Mouse (Mus musculus) splenic B cell, adult 2 months (primary cell): ENCODE measurements around the gene Spesp1.

ENCODE experiments used
- DNase-seq: peaks from one replicate; pipeline ENCODE4 v3.0.0-alpha.2; 2011; ENCODE audit warnings: low read depth, low spot score
- H3K27me3 ChIP-seq: 2 replicates; pipeline ENCODE4 v1.6.1; 2012; ENCODE audit warnings: mild to moderate bottlenecking, low read length, moderate library complexity, mixed read lengths; ENCODE audit not compliant: control insufficient read depth, poor library complexity, insufficient read depth, severe bottlenecking
- H3K36me3 ChIP-seq: 2 replicates; pipeline ENCODE4 v1.6.1; 2012; ENCODE audit warnings: mild to moderate bottlenecking, low read length, moderate library complexity, mixed read lengths; ENCODE audit not compliant: control insufficient read depth, poor library complexity, insufficient read depth, severe bottlenecking

Gene Spesp1

GRCm38 (mm10) chr9:62231046-62231445, 51.0 kb downstream of the Spesp1 start:
- no peak for DNase-seq
- no peaks in the 10 kb centered on the region for H3K27me3 ChIP-seq
- no peaks in the 10 kb centered on the region for H3K36me3 ChIP-seq

DNA sequence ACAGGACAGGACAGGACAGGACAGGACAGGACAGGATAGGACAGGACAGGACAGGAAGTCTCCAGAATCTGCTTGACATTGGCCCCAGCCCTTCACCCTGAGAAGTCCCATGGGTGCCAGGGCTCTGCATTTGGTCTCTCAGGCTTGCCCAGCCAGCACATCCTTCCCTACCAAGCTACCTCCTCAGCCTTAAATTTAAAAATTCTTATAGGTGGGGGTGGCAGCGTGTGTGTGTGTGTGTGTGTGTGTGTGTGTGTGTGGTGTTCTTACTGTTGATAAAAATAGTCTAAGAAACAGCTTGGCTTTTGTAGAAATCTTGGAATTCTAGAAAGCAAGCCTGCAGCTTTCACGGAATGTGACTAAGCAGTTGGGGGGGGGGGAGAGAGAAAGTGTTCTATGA, 52.0 kb downstream of the Spesp1 start:
- Histone ChIP-seq H3K36me3 (no peaks in the 10 kb centered on the region), H3K27me3 (no peaks in the 10 kb centered on the region)
- DNase-seq, result no peak

DNA sequence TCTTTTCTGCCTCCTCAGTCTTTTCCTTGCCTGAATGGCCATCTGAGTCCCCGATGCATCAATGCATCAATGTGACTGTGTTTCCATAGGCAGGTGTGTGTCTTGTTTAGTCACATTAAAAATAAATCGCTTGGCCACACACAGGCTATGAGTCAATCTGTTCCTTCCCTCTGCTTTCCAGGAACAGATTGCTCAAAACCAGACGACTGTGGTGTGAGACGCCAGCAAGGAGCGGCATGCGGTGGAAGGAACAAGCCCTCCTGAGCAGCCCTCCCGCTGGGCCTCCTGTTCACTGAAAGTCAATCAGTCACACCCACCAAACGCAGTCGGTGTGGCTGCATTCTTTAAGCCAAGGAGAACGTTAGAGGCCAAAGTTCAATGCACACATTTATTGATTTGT, 59.5 kb downstream of the Spesp1 start:
- DNase-seq, result no peak
- H3K27me3 ChIP-seq, result no peaks in the 10 kb centered on the region
- H3K36me3 ChIP-seq, result no peaks in the 10 kb centered on the region

- no peak for DNase-seq
These were observed 60.0 kb downstream of the Spesp1 start for GRCm38 (mm10) chr9:62222029-62222428.

More at GRCm38 (mm10) chr9:62222029-62222428, 60.0 kb downstream of the Spesp1 start:
- H3K36me3 ChIP-seq, result no peaks in the 10 kb centered on the region
- no peaks in the 10 kb centered on the region for H3K27me3 ChIP-seq
